Mouse (Mus musculus): ENCODE measurements at regions not wholly inside any gene's neighbourhood (a gene's known extent, or its start where the extent isn't known, plus 50 kb on each side); places are given as distances from the start of the nearest gene placed in this dataset.

- H3K27me3 ChIP-seq (ENCODE audit: control insufficient read depth, insufficient read depth, insufficient read length) = no peaks in the 10 kb centered on the region
- TF ChIP-seq POLR2A (IDR thresholded peaks at IDR 0.05; ENCODE audit: insufficient read length, low read depth) = no peak
- TF ChIP-seq USF1 (IDR thresholded peaks at IDR 0.05; ENCODE audit: low read depth) = no peak
- TF ChIP-seq REST (IDR thresholded peaks at IDR 0.05; ENCODE audit: insufficient read depth, insufficient read length) = no peak
- TF ChIP-seq TCF3 (IDR thresholded peaks at IDR 0.05; ENCODE audit: insufficient read length, low read depth) = no peak
- TF ChIP-seq E2F4 (IDR thresholded peaks at IDR 0.05; ENCODE audit: insufficient read depth) = no peak
- TF ChIP-seq MAX (IDR thresholded peaks at IDR 0.05; ENCODE audit: low read depth) = no peak
- no peak for TF ChIP-seq MYOD1 (IDR thresholded peaks at IDR 0.05; ENCODE audit: control insufficient read depth in 1 of 3, insufficient read length in 2 of 3, low read depth in 2 of 3)
- TF ChIP-seq CEBPB (IDR thresholded peaks at IDR 0.05; ENCODE audit: insufficient read depth, poor library complexity, severe bottlenecking) = no peak
- no peak for TF ChIP-seq SRF (IDR thresholded peaks at IDR 0.05; ENCODE audit: control insufficient read depth, insufficient read length, low read depth)
- no peak for TF ChIP-seq TCF12 (IDR thresholded peaks at IDR 0.05; ENCODE audit: insufficient read depth, poor library complexity, severe bottlenecking)
- TF ChIP-seq MYOG (IDR thresholded peaks at IDR 0.05; ENCODE audit: control insufficient read depth in 1 of 3, insufficient read depth in 1 of 3, insufficient read length in 2 of 3, low read depth in 2 of 3) = no peak
- TF ChIP-seq POLR2AphosphoS2 (IDR thresholded peaks at IDR 0.05; ENCODE audit: insufficient read length, low read depth) = no peak
- H3K36me3 ChIP-seq (ENCODE audit: control insufficient read depth, insufficient read depth) = no peaks in the 10 kb centered on the region
- no peak overlapping the region for H3K4me2 ChIP-seq (ENCODE audit: low read depth)
- H3ac ChIP-seq (ENCODE audit: control insufficient read depth, insufficient read length) = no peak overlapping the region
- no peak overlapping the region for H3K4me3 ChIP-seq
- no peaks in the 10 kb centered on the region for H3K79me2 ChIP-seq (ENCODE audit: control insufficient read depth, insufficient read depth)
Observed at GRCm38 (mm10) chr12:39934877-39935276, 102.9 kb downstream of the Arl4a start.

DNA sequence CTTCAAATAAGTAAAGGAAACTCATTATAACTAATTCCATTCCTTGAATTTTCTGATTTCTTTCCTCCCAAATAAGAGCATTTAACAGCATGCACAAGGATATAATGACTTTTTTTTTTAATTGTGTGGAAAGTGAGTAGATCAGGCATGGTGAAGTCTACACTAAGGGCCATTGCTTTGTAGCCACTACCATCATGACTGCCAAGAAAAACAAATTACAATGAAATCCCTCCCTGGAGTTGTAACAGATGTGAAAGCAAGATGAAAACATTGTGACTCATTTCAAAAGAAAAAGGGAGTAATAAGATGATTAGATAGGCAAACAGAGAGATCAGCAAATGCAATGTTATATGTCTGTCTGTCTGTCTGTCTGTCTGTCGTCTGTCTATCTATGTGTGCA, 106.6 kb downstream of the Arl4a start:
- no peaks in the 10 kb centered on the region for H3K79me2 ChIP-seq (ENCODE audit: control insufficient read depth, insufficient read depth)
- TF ChIP-seq CEBPB (IDR thresholded peaks at IDR 0.05; ENCODE audit: insufficient read depth, poor library complexity, severe bottlenecking) = no peak
- TF ChIP-seq TCF3 (IDR thresholded peaks at IDR 0.05; ENCODE audit: insufficient read length, low read depth) = no peak
- TF ChIP-seq MYOG (IDR thresholded peaks at IDR 0.05; ENCODE audit: control insufficient read depth in 1 of 3, insufficient read depth in 1 of 3, insufficient read length in 2 of 3, low read depth in 2 of 3) = no peak
- no peak for TF ChIP-seq SRF (IDR thresholded peaks at IDR 0.05; ENCODE audit: control insufficient read depth, insufficient read length, low read depth)
- no peak for TF ChIP-seq E2F4 (IDR thresholded peaks at IDR 0.05; ENCODE audit: insufficient read depth)
- H3ac ChIP-seq (ENCODE audit: control insufficient read depth, insufficient read length) = no peak overlapping the region

GRCm38 (mm10) chr12:39927902-39928301, 109.9 kb downstream of the Arl4a start:
- H3K79me2 ChIP-seq (ENCODE audit: control insufficient read depth, insufficient read depth) = no peaks in the 10 kb centered on the region
- H3K27me3 ChIP-seq (ENCODE audit: control insufficient read depth, insufficient read depth, insufficient read length) = no peaks in the 10 kb centered on the region
- no peak overlapping the region for H3ac ChIP-seq (ENCODE audit: control insufficient read depth, insufficient read length)
- no peak overlapping the region for H3K4me2 ChIP-seq (ENCODE audit: low read depth)
- H3K36me3 ChIP-seq (ENCODE audit: control insufficient read depth, insufficient read depth) = no peaks in the 10 kb centered on the region
- TF ChIP-seq MAX (IDR thresholded peaks at IDR 0.05; ENCODE audit: low read depth) (no peak), TCF3 (IDR thresholded peaks at IDR 0.05; ENCODE audit: insufficient read length, low read depth) (no peak), MYOG (IDR thresholded peaks at IDR 0.05; ENCODE audit: control insufficient read depth in 1 of 3, insufficient read depth in 1 of 3, insufficient read length in 2 of 3, low read depth in 2 of 3) (no peak), POLR2A (IDR thresholded peaks at IDR 0.05; ENCODE audit: insufficient read length, low read depth) (no peak), POLR2AphosphoS2 (IDR thresholded peaks at IDR 0.05; ENCODE audit: insufficient read length, low read depth) (no peak), CEBPB (IDR thresholded peaks at IDR 0.05; ENCODE audit: insufficient read depth, poor library complexity, severe bottlenecking) (no peak), MYOD1 (IDR thresholded peaks at IDR 0.05; ENCODE audit: control insufficient read depth in 1 of 3, insufficient read length in 2 of 3, low read depth in 2 of 3) (no peak), SRF (IDR thresholded peaks at IDR 0.05; ENCODE audit: control insufficient read depth, insufficient read length, low read depth) (no peak), USF1 (IDR thresholded peaks at IDR 0.05; ENCODE audit: low read depth) (no peak), REST (IDR thresholded peaks at IDR 0.05; ENCODE audit: insufficient read depth, insufficient read length) (no peak), E2F4 (IDR thresholded peaks at IDR 0.05; ENCODE audit: insufficient read depth) (no peak), TCF12 (IDR thresholded peaks at IDR 0.05; ENCODE audit: insufficient read depth, poor library complexity, severe bottlenecking) (no peak)
- H3K4me3 ChIP-seq = no peak overlapping the region

More for the DNA sequence above, 106.6 kb downstream of the Arl4a start:
- Histone ChIP-seq H3K4me3 (no peak overlapping the region), H3K27me3 (ENCODE audit: control insufficient read depth, insufficient read depth, insufficient read length) (no peaks in the 10 kb centered on the region), H3K36me3 (ENCODE audit: control insufficient read depth, insufficient read depth) (no peaks in the 10 kb centered on the region), H3K4me2 (ENCODE audit: low read depth) (no peak overlapping the region)

- TF ChIP-seq CEBPB (IDR thresholded peaks at IDR 0.05; ENCODE audit: insufficient read depth, poor library complexity, severe bottlenecking) (no peak), POLR2A (IDR thresholded peaks at IDR 0.05; ENCODE audit: insufficient read length, low read depth) (no peak), E2F4 (IDR thresholded peaks at IDR 0.05; ENCODE audit: insufficient read depth) (no peak), SRF (IDR thresholded peaks at IDR 0.05; ENCODE audit: control insufficient read depth, insufficient read length, low read depth) (no peak), REST (IDR thresholded peaks at IDR 0.05; ENCODE audit: insufficient read depth, insufficient read length) (no peak), TCF3 (IDR thresholded peaks at IDR 0.05; ENCODE audit: insufficient read length, low read depth) (no peak), MYOG (IDR thresholded peaks at IDR 0.05; ENCODE audit: control insufficient read depth in 1 of 3, insufficient read depth in 1 of 3, insufficient read length in 2 of 3, low read depth in 2 of 3) (no peak), TCF12 (IDR thresholded peaks at IDR 0.05; ENCODE audit: insufficient read depth, poor library complexity, severe bottlenecking) (no peak), MYOD1 (IDR thresholded peaks at IDR 0.05; ENCODE audit: control insufficient read depth in 1 of 3, insufficient read length in 2 of 3, low read depth in 2 of 3) (no peak), MAX (IDR thresholded peaks at IDR 0.05; ENCODE audit: low read depth) (no peak), POLR2AphosphoS2 (IDR thresholded peaks at IDR 0.05; ENCODE audit: insufficient read length, low read depth) (no peak), USF1 (IDR thresholded peaks at IDR 0.05; ENCODE audit: low read depth) (no peak)
- no peak overlapping the region for H3ac ChIP-seq (ENCODE audit: control insufficient read depth, insufficient read length)
- no peaks in the 10 kb centered on the region for H3K36me3 ChIP-seq (ENCODE audit: control insufficient read depth, insufficient read depth)
- no peaks in the 10 kb centered on the region for H3K27me3 ChIP-seq (ENCODE audit: control insufficient read depth, insufficient read depth, insufficient read length)
- no peak overlapping the region for H3K4me2 ChIP-seq (ENCODE audit: low read depth)
- H3K79me2 ChIP-seq (ENCODE audit: control insufficient read depth, insufficient read depth) = no peaks in the 10 kb centered on the region
- H3K4me3 ChIP-seq = no peak overlapping the region
Observed at GRCm38 (mm10) chr12:39927014-39927413, 110.8 kb downstream of the Arl4a start.

- TF ChIP-seq E2F4 (IDR thresholded peaks at IDR 0.05; ENCODE audit: insufficient read depth) (no peak), POLR2A (IDR thresholded peaks at IDR 0.05; ENCODE audit: insufficient read length, low read depth) (no peak), MAX (IDR thresholded peaks at IDR 0.05; ENCODE audit: low read depth) (no peak), USF1 (IDR thresholded peaks at IDR 0.05; ENCODE audit: low read depth) (no peak), MYOG (IDR thresholded peaks at IDR 0.05; ENCODE audit: control insufficient read depth in 1 of 3, insufficient read depth in 1 of 3, insufficient read length in 2 of 3, low read depth in 2 of 3) (no peak), CEBPB (IDR thresholded peaks at IDR 0.05; ENCODE audit: insufficient read depth, poor library complexity, severe bottlenecking) (no peak), SRF (IDR thresholded peaks at IDR 0.05; ENCODE audit: control insufficient read depth, insufficient read length, low read depth) (no peak), TCF12 (IDR thresholded peaks at IDR 0.05; ENCODE audit: insufficient read depth, poor library complexity, severe bottlenecking) (no peak), TCF3 (IDR thresholded peaks at IDR 0.05; ENCODE audit: insufficient read length, low read depth) (no peak), POLR2AphosphoS2 (IDR thresholded peaks at IDR 0.05; ENCODE audit: insufficient read length, low read depth) (no peak), MYOD1 (IDR thresholded peaks at IDR 0.05; ENCODE audit: control insufficient read depth in 1 of 3, insufficient read length in 2 of 3, low read depth in 2 of 3) (no peak)
- no peaks in the 10 kb centered on the region for H3K36me3 ChIP-seq (ENCODE audit: control insufficient read depth, insufficient read depth)
- no peaks in the 10 kb centered on the region for H3K79me2 ChIP-seq (ENCODE audit: control insufficient read depth, insufficient read depth)
- no peak overlapping the region for H3ac ChIP-seq (ENCODE audit: control insufficient read depth, insufficient read length)
- no peak overlapping the region for H3K4me2 ChIP-seq (ENCODE audit: low read depth)
- H3K4me3 ChIP-seq = no peak overlapping the region
- H3K27me3 ChIP-seq (ENCODE audit: control insufficient read depth, insufficient read depth, insufficient read length) = no peaks in the 10 kb centered on the region
Observed at GRCm38 (mm10) chr12:39921481-39921880, 116.3 kb downstream of the Arl4a start.
